Mouse (Mus musculus): ENCODE data around the gene Ino80b.

Ino80b gene

GRCm38 (mm10) chr6:83092416-83093127 is 32.7 kb downstream of the Ino80b start:
- intact Hi-C loops (cut with DNase I) = no loop called here

- intact Hi-C loops (cut with DNase I) = no loop called here
Measured at GRCm38 (mm10) chr6:83087926-83088260, 37.3 kb downstream of the Ino80b start.

GRCm38 (mm10) chr6:83087205-83087925 is 37.9 kb downstream of the Ino80b start:
- intact Hi-C loops (cut with DNase I) = no loop called here

- intact Hi-C loops (cut with DNase I) = no loop called here
Measured at GRCm38 (mm10) chr6:83086121-83087035, 38.9 kb downstream of the Ino80b start, which contains the start of gene Lbx2. Lbx2 (plus strand) TSS chr6:83086367.

- intact Hi-C loops (cut with DNase I) = no loop called here
Measured at GRCm38 (mm10) chr6:83084477-83084876, 40.8 kb downstream of the Ino80b start.

GRCm38 (mm10) chr6:83083497-83083896 is 41.7 kb downstream of the Ino80b start:
- intact Hi-C loops (cut with DNase I) = no loop called here

GRCm38 (mm10) chr6:83080210-83080609 is 45.0 kb downstream of the Ino80b start:
- intact Hi-C loops (cut with DNase I) = no loop called here

GRCm38 (mm10) chr6:83078324-83078858 is 46.8 kb downstream of the Ino80b start:
- intact Hi-C loops (cut with DNase I) = loop anchor here (5.0 kb wide), 2 partner anchors 34 to 81 kb away; no protein-coding TSS in a partner anchor

GRCm38 (mm10) chr6:83077630-83078323 is 47.5 kb downstream of the Ino80b start, which contains the start of gene Pcgf1:
Pcgf1 (plus strand) TSS chr6:83077869.
- intact Hi-C loops (cut with DNase I) = loop anchor here (5.0 kb wide), 2 partner anchors 35 to 80 kb away; no protein-coding TSS in a partner anchor

- intact Hi-C loops (cut with DNase I) = loop anchor here (5.0 kb wide), 2 partner anchors 37 to 78 kb away; no protein-coding TSS in a partner anchor
Measured at GRCm38 (mm10) chr6:83074979-83075378, 50.3 kb downstream of the Ino80b start.

Small RNA genes lying within 50 kb of the gene (microRNA-seq; reads per million reads assigned to microRNA genes)
- gene Mir3470a = 0 reads per million in 2 experiments
